Mouse (Mus musculus) lung, postnatal 0 days (tissue): Measurements from ENCODE around the gene Naa40.

Experiments
- CTCF ChIP-seq: IDR thresholded peaks from 2 replicates; pipeline ENCODE4 v1.5.1; 2016; ENCODE audit warnings: antibody characterized with exemption, mild to moderate bottlenecking
- EP300 ChIP-seq: IDR thresholded peaks from 2 replicates; pipeline ENCODE4 v1.6.1; 2016; ENCODE audit warnings: antibody characterized with exemption, mild to moderate bottlenecking, control low read depth

DNA sequence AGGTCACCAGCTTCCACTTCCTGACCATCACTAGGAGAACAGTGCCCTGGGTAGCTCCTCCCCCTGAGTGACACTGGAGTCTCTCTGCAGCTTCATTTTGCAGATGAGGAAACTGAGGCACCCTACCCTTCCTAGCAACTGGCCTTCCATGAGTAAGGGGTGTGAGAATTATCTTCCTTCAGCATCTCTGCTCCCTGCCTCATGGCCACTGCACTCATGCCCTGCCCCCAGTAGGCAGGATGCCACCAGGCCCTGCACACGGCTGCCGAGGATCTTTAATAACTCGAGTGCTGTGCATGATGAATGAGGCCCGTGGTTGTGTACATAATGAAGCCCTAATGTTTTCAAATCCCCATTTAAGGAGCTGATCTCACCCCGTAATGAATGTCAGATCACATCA, 50.0 kb downstream of the Naa40 start:
- TF ChIP-seq CTCF (no peak), EP300 (no peak)
